Mouse (Mus musculus) lung, adult 2 months (tissue): ENCODE measurements at regions not wholly inside any gene's neighbourhood (a gene's known extent, or its start where the extent isn't known, plus 50 kb on each side); places are given as distances from the start of the nearest gene placed in this dataset.

Source experiments
- CTCF ChIP-seq: fragments of 200-500 bp; IDR thresholded peaks from 2 replicates; pipeline ENCODE4 v1.5.1; 2011; ENCODE audit warnings: mild to moderate bottlenecking, low read length, control low read depth; ENCODE audit not compliant: insufficient read depth
- POLR2A ChIP-seq: fragments of 200-500 bp; IDR thresholded peaks from 2 replicates; pipeline ENCODE4 v1.6.1; 2011; ENCODE audit warnings: low read depth, mild to moderate bottlenecking, control low read depth, low read length, borderline replicate concordance; ENCODE audit errors: extremely low read depth

GRCm38 (mm10) chr10:118722132-118722551 is 147.9 kb downstream of the Dyrk2 start:
- no peak for TF ChIP-seq CTCF
- no peak for TF ChIP-seq POLR2A
